10 mouse cellular contexts compared by ENCODE assay signal in genomic region chr4:122897750-122898149, GRCm38 (mm10).
"Had no signal": no experiment of that assay in that cellular context is flagged by ENCODE, and none has a peak within 500 bp of the region (broad histone marks: within the 10 kb centered on the region; RNA-seq: fewer than 3 reads in every experiment).

No protein-coding gene starts in this region.

- H3K4me3 ChIP-seq: lung, embryonic 15.5 days; midbrain, embryonic 10.5 days; midbrain, embryonic 12.5 days; myocyte; neural tube, embryonic 13.5 days; neural tube, embryonic 15.5 days; stomach, embryonic 15.5 days had no signal

- H3K4me2 ChIP-seq: lung, embryonic 15.5 days; midbrain, embryonic 12.5 days; neural tube, embryonic 13.5 days; neural tube, embryonic 15.5 days; stomach, embryonic 15.5 days had no signal

- H3K36me3 ChIP-seq: lung, embryonic 15.5 days; midbrain, embryonic 10.5 days; midbrain, embryonic 12.5 days; neural tube, embryonic 13.5 days; neural tube, embryonic 15.5 days; stomach, embryonic 15.5 days had no signal

- H3K9me3 ChIP-seq: lung, embryonic 15.5 days; midbrain, embryonic 12.5 days; neural tube, embryonic 13.5 days; neural tube, embryonic 15.5 days; stomach, embryonic 15.5 days had no signal

- H3K27ac ChIP-seq: lung, embryonic 15.5 days; midbrain, embryonic 10.5 days; midbrain, embryonic 12.5 days; neural tube, embryonic 13.5 days; neural tube, embryonic 15.5 days; stomach, embryonic 15.5 days; stomach, postnatal 0 days had no signal

- H3K9ac ChIP-seq: liver, postnatal 0 days; lung, embryonic 15.5 days; midbrain, embryonic 12.5 days; neural tube, embryonic 13.5 days; neural tube, embryonic 15.5 days; stomach, embryonic 15.5 days had no signal

- H3K4me1 ChIP-seq: lung, embryonic 15.5 days; midbrain, embryonic 10.5 days; midbrain, embryonic 12.5 days; neural tube, embryonic 13.5 days; neural tube, embryonic 15.5 days; stomach, embryonic 15.5 days had no signal

- ATAC-seq: liver, postnatal 0 days; lung, postnatal 0 days had no signal

- H3K27me3 ChIP-seq: midbrain, embryonic 12.5 days; neural tube, embryonic 13.5 days; neural tube, embryonic 15.5 days; stomach, embryonic 15.5 days had no signal
